Mouse (Mus musculus) liver, embryonic 14.5 days (tissue): ENCODE results near the gene Shisa5. TPM values are rescaled to one million over a fixed set of nuclear protein-coding genes. Genes with fewer than 3 reads are reported as not detected.

Experiments
- ATAC-seq: fragments of 200-750 bp; cut with Nextera tagmentation; 2 replicates; pipeline ENCODE4 v1.8.0; 2017; ENCODE audit warnings: moderate number of reproducible peaks, mild to moderate bottlenecking, moderate library complexity; ENCODE audit not compliant: insufficient read depth
- DNase-seq, 3 experiments: peaks; one replicate each; pipeline ENCODE4 v3.0.0-alpha.2; 2012 to 2013; ENCODE audit warnings: low read depth in 3 of 3, low spot score in 3 of 3
- H3K27ac ChIP-seq: fragments of 300-500 bp; sonication (generic); 2 replicates; pipeline ENCODE4 v1.5.1; 2014; ENCODE audit warnings: moderate library complexity, mild to moderate bottlenecking, control low read depth, inconsistent platforms
- H3K27me3 ChIP-seq: fragments of 300-500 bp; sonication (generic); 2 replicates; pipeline ENCODE4 v1.6.1; 2014; ENCODE audit warnings: mild to moderate bottlenecking, low read length, moderate library complexity; ENCODE audit not compliant: control insufficient read depth, insufficient read depth
- H3K36me3 ChIP-seq: fragments of 300-500 bp; sonication (generic); replicated peaks from 2 replicates; pipeline ENCODE4 v1.6.1; 2014; ENCODE audit warnings: low read depth; ENCODE audit not compliant: control insufficient read depth, insufficient read depth
- H3K4me1 ChIP-seq, 2 experiments: fragments of 200-500 bp in 1 of 2; fragments of 300-500 bp in 1 of 2; sonication (generic) in 1 of 2; replicated peaks; 2 replicates each; pipeline ENCODE4 v1.6.1; 2012 to 2014; ENCODE audit warnings: antibody characterized with exemption in 1 of 2, inconsistent platforms in 1 of 2, low read length in 1 of 2; ENCODE audit not compliant: control insufficient read depth in 2 of 2, insufficient read depth in 2 of 2
- H3K4me2 ChIP-seq: fragments of 300-500 bp; sonication (generic); 2 replicates; pipeline ENCODE4 v1.6.1; 2014; ENCODE audit warnings: low read depth, mild to moderate bottlenecking, control low read depth, moderate library complexity
- H3K4me3 ChIP-seq, 2 experiments: fragments of 200-500 bp in 1 of 2; fragments of 300-500 bp in 1 of 2; sonication (generic) in 1 of 2; 2 replicates each; pipeline ENCODE4 v1.5.1; 2012 to 2014; ENCODE audit warnings: low read depth in 2 of 2, low read length in 2 of 2, mild to moderate bottlenecking in 2 of 2, control low read depth in 1 of 2, inconsistent platforms in 1 of 2, moderate library complexity in 1 of 2; ENCODE audit not compliant: insufficient read depth in 1 of 2
- H3K9ac ChIP-seq: fragments of 300-500 bp; sonication (generic); replicated peaks from 2 replicates; pipeline ENCODE4 v1.6.1; 2014; ENCODE audit warnings: mild to moderate bottlenecking, control low read depth, moderate library complexity
- H3K9me3 ChIP-seq: fragments of 300-500 bp; sonication (generic); 2 replicates; pipeline ENCODE4 v1.6.1; 2016; ENCODE audit warnings: low read length, mixed read lengths; ENCODE audit not compliant: control insufficient read depth
- CTCF ChIP-seq: IDR thresholded peaks from 2 replicates; pipeline ENCODE4 v1.5.1; 2016; ENCODE audit warnings: antibody characterized with exemption, low read depth, control low read depth
- EP300 ChIP-seq: IDR thresholded peaks from 2 replicates; pipeline ENCODE4 v1.6.1; 2016; ENCODE audit warnings: antibody characterized with exemption, low read depth
- WGBS: fragments of 180-500 bp; shearing (Covaris S2); extraction: QIAGEN DNeasy Blood & Tissue Kit; methylation state at CpG from one replicate; pipeline ENCODE4 v1.1.7; 2014; ENCODE audit not compliant: insufficient replicate concordance; 5-methylcytosine and 5-hydroxymethylcytosine counted together
- polyA plus RNA-seq, 2 experiments: library from polyadenylated mRNA; depleted of rRNA in 1 of 2; stranded (reverse) in 1 of 2; unstranded in 1 of 2; fragments of >200 nt; fragmentation: Nextera tagmentation in 1 of 2; extraction: Ambion mirVana in 1 of 2; gene quantifications; 2 replicates each; pipeline versions ENCODE4 v1.2.1 to v1.2.3; 2012 to 2014

Shisa5 gene
- polyA plus RNA-seq, 2 experiments: 14.9 to 16.0 TPM

DNA sequence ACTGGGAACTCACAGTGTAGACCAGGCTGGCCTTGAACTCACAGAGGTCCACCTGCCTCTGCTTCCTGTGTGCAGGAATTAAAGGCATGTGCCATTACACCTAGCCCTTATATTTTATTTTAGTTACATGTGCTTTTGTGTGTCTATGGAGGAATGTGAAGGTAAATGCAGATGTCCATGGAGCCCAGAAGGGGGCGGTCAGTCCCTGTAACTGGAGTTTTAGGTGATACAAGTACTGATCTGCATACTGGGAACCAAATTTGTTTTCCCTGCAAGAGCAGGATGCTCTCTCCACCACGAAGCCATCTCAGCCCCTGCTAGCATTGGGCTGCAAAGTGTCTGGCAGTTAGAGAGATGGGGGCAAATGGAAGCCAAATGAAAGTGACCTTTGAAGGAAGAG, 46.6 kb downstream of the Shisa5 start:
- TF ChIP-seq CTCF (peak; percentile 59), EP300 (no peak)

DNA sequence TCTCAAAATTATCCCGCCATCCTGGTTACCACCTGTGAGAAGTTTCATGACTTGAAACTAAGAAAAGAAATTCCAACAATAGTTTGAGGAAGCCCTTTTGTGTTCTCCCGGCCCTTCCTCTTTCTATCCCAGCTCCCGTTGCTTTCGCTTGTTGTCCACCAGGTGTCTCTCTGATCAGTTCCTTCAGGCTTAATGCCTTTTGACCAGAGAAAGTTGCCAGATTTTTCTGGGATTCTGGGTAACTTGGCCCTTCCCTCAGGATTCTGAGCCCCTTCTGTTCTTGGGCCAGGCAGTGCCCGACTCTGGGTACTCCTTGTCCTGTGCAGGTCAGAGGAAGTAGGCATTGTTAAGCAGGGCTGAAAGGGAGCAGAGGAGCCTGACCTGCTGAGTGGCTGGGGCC, 49.6 kb downstream of the Shisa5 start:
- 25% methylated on average over 5 of the region's 5 CpGs for WGBS
- Histone ChIP-seq H3K4me3 (no peak overlapping the region), H3K27me3 (no peaks in the 10 kb centered on the region), H3K36me3 (peaks cover 12% of the 10 kb centered on the region), H3K9me3 (no peaks in the 10 kb centered on the region), H3K4me2 (no peak overlapping the region), H3K9ac (no peak overlapping the region), H3K27ac (no peak overlapping the region), H3K4me1 (peaks cover under 1 to 5% of the 10 kb centered on the region in 2 experiments)
- ATAC-seq (no peak), DNase-seq (no peak)
- TF ChIP-seq EP300: no peak
- TF ChIP-seq CTCF: peak; percentile 44

More for the DNA sequence above, 46.6 kb downstream of the Shisa5 start:
- H3K4me3 ChIP-seq: no peak overlapping the region
- H3K4me2 ChIP-seq: no peak overlapping the region
- H3K27me3 ChIP-seq: no peaks in the 10 kb centered on the region
- peaks cover 5% of the 10 kb centered on the region; the same call in 1 of the 2 replicates for H3K36me3 ChIP-seq
- no peak overlapping the region for H3K9ac ChIP-seq
- H3K4me1 ChIP-seq: peaks cover 9% of the 10 kb centered on the region in 2 experiments
- H3K9me3 ChIP-seq: no peaks in the 10 kb centered on the region
- ATAC-seq (no peak), DNase-seq (no peak)
- H3K27ac ChIP-seq: no peak overlapping the region
- WGBS: 16% methylated on average over 2 of the region's 2 CpGs

DNA sequence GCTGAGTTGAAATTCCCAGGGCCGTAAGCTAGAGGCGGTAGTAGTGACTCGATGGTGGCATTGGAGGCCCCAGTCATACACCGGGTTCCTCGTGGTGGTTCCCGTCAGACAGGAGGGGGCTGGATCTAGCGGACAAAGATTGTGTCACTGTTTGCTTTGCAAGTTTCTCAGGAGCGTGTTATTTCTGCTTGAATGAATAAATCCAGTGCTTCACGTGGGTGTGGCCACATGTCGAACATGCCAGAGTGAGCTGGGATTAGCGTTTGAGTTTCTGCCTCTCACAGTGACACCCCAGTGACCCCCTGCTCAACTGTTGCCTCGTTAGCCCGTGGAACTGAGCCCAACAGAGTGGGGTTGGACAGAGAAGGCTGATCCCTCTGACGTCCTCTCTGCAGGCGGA, 52.1 kb downstream of the Shisa5 start:
- DNase-seq (no peak), ATAC-seq (no peak)
- WGBS: 73% methylated on average over 15 of the region's 15 CpGs
- Histone ChIP-seq H3K27me3 (peaks cover 14% of the 10 kb centered on the region), H3K9ac (no peak overlapping the region), H3K27ac (no peak overlapping the region), H3K4me2 (no peak overlapping the region), H3K4me3 (no peak overlapping the region), H3K36me3 (peaks cover 12% of the 10 kb centered on the region), H3K9me3 (no peaks in the 10 kb centered on the region), H3K4me1 (peaks cover 0 to 5% of the 10 kb centered on the region in 2 experiments; a peak in 1 of 4 replicates)
- no peak for TF ChIP-seq EP300
- TF ChIP-seq CTCF: no peak

DNA sequence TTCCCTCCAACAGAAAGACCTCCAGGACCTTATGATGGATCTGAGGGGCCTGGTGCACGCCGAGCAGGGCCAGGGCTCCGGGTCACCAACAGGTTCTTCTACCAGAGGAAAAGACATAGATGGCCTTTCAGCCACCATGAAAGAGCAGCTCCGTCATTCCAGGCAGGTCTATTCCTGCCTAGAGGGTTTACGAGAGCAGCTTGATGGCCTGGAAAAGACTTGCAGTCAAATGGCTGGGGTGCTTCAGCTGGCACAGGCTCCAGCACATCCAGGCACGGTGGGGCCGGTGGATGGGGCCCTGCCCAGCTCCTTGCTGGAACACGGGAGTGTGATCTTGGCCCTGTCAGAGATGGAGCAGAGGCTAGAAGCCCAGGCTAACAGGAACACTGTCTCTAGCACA, 53.4 kb downstream of the Shisa5 start:
- Histone ChIP-seq H3K9me3 (no peaks in the 10 kb centered on the region), H3K4me2 (no peak overlapping the region), H3K4me3 (no peak overlapping the region), H3K9ac (no peak overlapping the region), H3K36me3 (peaks cover 12% of the 10 kb centered on the region), H3K27ac (no peak overlapping the region), H3K4me1 (peaks cover 0 to 6% of the 10 kb centered on the region in 2 experiments; a peak in 1 of 4 replicates), H3K27me3 (peaks cover 28% of the 10 kb centered on the region)
- DNase-seq (no peak), ATAC-seq (no peak)
- no peak for TF ChIP-seq CTCF
- TF ChIP-seq EP300: no peak
- 85% methylated on average over 8 of the region's 8 CpGs for WGBS

DNA sequence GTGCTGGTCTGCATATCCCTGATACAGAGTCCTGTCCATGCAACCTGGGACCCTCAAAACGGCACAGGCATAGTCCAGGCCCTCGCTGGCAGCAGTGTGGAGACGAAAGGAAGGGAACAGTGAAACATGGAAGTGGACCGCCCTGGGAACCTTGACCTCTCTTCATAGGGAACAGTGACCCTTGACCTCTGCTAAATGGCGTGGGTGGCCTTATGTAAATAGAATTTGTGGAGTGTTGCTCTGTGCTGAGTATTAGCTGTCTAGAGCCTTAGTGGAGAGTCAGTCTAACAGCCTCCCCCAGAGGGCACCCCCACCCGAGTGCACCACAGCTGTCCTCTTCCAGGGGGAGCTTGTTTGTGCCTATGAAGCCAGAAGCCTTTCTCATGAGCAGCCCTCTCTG, 54.4 kb downstream of the Shisa5 start:
- no peak for DNase-seq
- no peak for TF ChIP-seq CTCF
- no peak for TF ChIP-seq EP300
- Histone ChIP-seq H3K4me3 (no peak overlapping the region), H3K4me1 (peaks cover 0 to 8% of the 10 kb centered on the region in 2 experiments; a peak in 1 of 4 replicates), H3K27ac (no peak overlapping the region), H3K27me3 (peaks cover 30% of the 10 kb centered on the region), H3K9me3 (no peaks in the 10 kb centered on the region), H3K36me3 (peaks cover 12% of the 10 kb centered on the region), H3K4me2 (no peak overlapping the region), H3K9ac (no peak overlapping the region)
- 62% methylated on average over 6 of the region's 6 CpGs for WGBS
- ATAC-seq: peak; percentile 40
